Mouse (Mus musculus) heart, embryonic 10.5 days (tissue): Measurements from ENCODE around the gene Hist1h3f. TPM values are rescaled to one million over a fixed set of nuclear protein-coding genes. Genes with fewer than 3 reads are reported as not detected.
"Not testable (repeated sequence)": the region's sequence is repeated elsewhere in the genome, so short reads cannot be mapped to it uniquely, and the experiment has no call there.

Experiments used
- DNase-seq: peaks from one replicate; pipeline ENCODE4 v3.0.0-alpha.2; 2017; ENCODE audit warnings: low spot score
- H3K27ac ChIP-seq: fragments of 300-500 bp; sonication (generic); 2 replicates; pipeline ENCODE4 v1.5.1; 2016; ENCODE audit warnings: mild to moderate bottlenecking
- H3K27me3 ChIP-seq: fragments of 300-500 bp; sonication (generic); 2 replicates; pipeline ENCODE4 v1.6.1; 2016; ENCODE audit warnings: mild to moderate bottlenecking; ENCODE audit not compliant: poor library complexity, insufficient read depth, severe bottlenecking
- H3K36me3 ChIP-seq: fragments of 300-500 bp; sonication (generic); 2 replicates; pipeline ENCODE4 v1.6.1; 2016; ENCODE audit warnings: mild to moderate bottlenecking, moderate library complexity
- H3K4me1 ChIP-seq: fragments of 300-500 bp; sonication (generic); 2 replicates; pipeline ENCODE4 v1.6.1; 2016; ENCODE audit warnings: mild to moderate bottlenecking
- H3K4me3 ChIP-seq: fragments of 300-500 bp; sonication (generic); 2 replicates; pipeline ENCODE4 v1.5.1; 2016; ENCODE audit warnings: mild to moderate bottlenecking, moderate library complexity
- H3K9me3 ChIP-seq: fragments of 300-500 bp; sonication (generic); 2 replicates; pipeline ENCODE4 v1.6.1; 2016; ENCODE audit warnings: mild to moderate bottlenecking, moderate library complexity
- WGBS: fragments of 180-500 bp; shearing (Covaris S2); methylation state at CpG from one replicate; pipeline ENCODE4 v1.1.7; 2016; 5-methylcytosine and 5-hydroxymethylcytosine counted together
- polyA plus RNA-seq: library from polyadenylated mRNA; unstranded; fragments of >200 nt; fragmentation: Nextera tagmentation; extraction: Ambion mirVana; gene quantifications from 2 replicates; pipeline ENCODE4 v1.2.1, GENCODE M21; 2016

The Hist1h3f gene
- polyA plus RNA-seq, 1 experiment from 2014 or later, result 0.99 TPM

GRCm38 (mm10) chr13:23564482-23564881 lies 20.6 kb downstream of the Hist1h3f start:
- no peak for DNase-seq
- Histone ChIP-seq H3K4me3 (no peak overlapping the region), H3K27ac (peak overlapping the region; percentile 95), H3K9me3 (no peaks in the 10 kb centered on the region), H3K27me3 (no peaks in the 10 kb centered on the region), H3K4me1 (no peaks in the 10 kb centered on the region), H3K36me3 (no peaks in the 10 kb centered on the region)
- WGBS, result 87% methylated on average over 2 of the region's 2 CpGs

- H3K9me3 ChIP-seq, H3K36me3 ChIP-seq, H3K27me3 ChIP-seq, H3K4me1 ChIP-seq, DNase-seq: not testable (repeated sequence)
- 4% methylated on average over 27 of the region's 41 CpGs for WGBS
- Histone ChIP-seq H3K4me3 (peak overlapping the region; percentile 50), H3K27ac (peak overlapping the region; percentile 90)
These were observed 26.6 kb downstream of the Hist1h3f start for GRCm38 (mm10) chr13:23570261-23571021.

GRCm38 (mm10) chr13:23571022-23571503 lies 27.2 kb downstream of the Hist1h3f start, which contains the start of the genes Hist1h2ae and Hist1h2bg:
Gene Hist1h2ae (minus strand): TSS chr13:23571220.
Gene Hist1h2bg (plus strand): TSS chr13:23571396.
- Histone ChIP-seq H3K27me3 (no peaks in the 10 kb centered on the region), H3K9me3 (no peaks in the 10 kb centered on the region), H3K4me1 (no peaks in the 10 kb centered on the region; the same call in 1 of the 2 replicates), H3K27ac (peak within 1 kb of the TSS; percentile 90), H3K4me3 (peak within 1 kb of the TSS; percentile 58), H3K36me3 (no peaks in the 10 kb centered on the region)
- DNase-seq, result peak; percentile 89
- WGBS, result under 1% methylated on average over 18 of the region's 18 CpGs

GRCm38 (mm10) chr13:23571504-23572217 lies 27.8 kb downstream of the Hist1h3f start:
- 3% methylated on average over 16 of the region's 34 CpGs for WGBS
- H3K36me3 ChIP-seq, H3K27me3 ChIP-seq, DNase-seq, H3K9me3 ChIP-seq, H3K4me1 ChIP-seq: not testable (repeated sequence)
- peak overlapping the region; percentile 58 for H3K4me3 ChIP-seq
- H3K27ac ChIP-seq, result peak overlapping the region; percentile 90

- H3K27ac ChIP-seq, result peak overlapping the region; percentile 87
- H3K4me3 ChIP-seq, result peak overlapping the region; percentile 58
- H3K27me3 ChIP-seq, result no peaks in the 10 kb centered on the region
- WGBS, result 45% methylated on average over 2 of the region's 2 CpGs
- peaks cover 5% of the 10 kb centered on the region; the same call in 1 of the 2 replicates for H3K4me1 ChIP-seq
- no peaks in the 10 kb centered on the region for H3K36me3 ChIP-seq
- DNase-seq, result no peak
- no peaks in the 10 kb centered on the region for H3K9me3 ChIP-seq
These were observed 28.6 kb downstream of the Hist1h3f start for GRCm38 (mm10) chr13:23572218-23573033.

GRCm38 (mm10) chr13:23573034-23573897 lies 29.4 kb downstream of the Hist1h3f start:
- WGBS, result 13% methylated on average over 20 of the region's 20 CpGs
- not testable (repeated sequence) for DNase-seq

GRCm38 (mm10) chr13:23573898-23574524 lies 30.2 kb downstream of the Hist1h3f start, which contains the start of the genes Hist1h2bf and Hist1h2ad:
Gene Hist1h2bf (minus strand): TSS chr13:23574196.
Gene Hist1h2ad (plus strand): TSS chr13:23574381.
- Histone ChIP-seq H3K4me3 (peak within 1 kb of the TSS; percentile 59), H3K27ac (peak within 1 kb of the TSS; percentile 87)
- not testable (repeated sequence) for H3K9me3 ChIP-seq, H3K4me1 ChIP-seq, H3K27me3 ChIP-seq, H3K36me3 ChIP-seq
- DNase-seq, result peak; percentile 97
- under 1% methylated on average over 42 of the region's 42 CpGs for WGBS

More at GRCm38 (mm10) chr13:23573034-23573897, 29.4 kb downstream of the Hist1h3f start:
- Histone ChIP-seq H3K4me3 (peak overlapping the region; percentile 58), H3K27ac (peak overlapping the region; percentile 87)
- H3K9me3 ChIP-seq, H3K36me3 ChIP-seq, H3K27me3 ChIP-seq, H3K4me1 ChIP-seq: not testable (repeated sequence)

- Histone ChIP-seq H3K27ac (peak overlapping the region; percentile 87), H3K4me3 (peak overlapping the region; percentile 59)
- DNase-seq, H3K27me3 ChIP-seq, H3K36me3 ChIP-seq, H3K9me3 ChIP-seq, H3K4me1 ChIP-seq: not testable (repeated sequence)
- WGBS, result under 1% methylated on average over 12 of the region's 39 CpGs
These were observed 30.8 kb downstream of the Hist1h3f start for GRCm38 (mm10) chr13:23574546-23575170.

GRCm38 (mm10) chr13:23575271-23575851 lies 31.5 kb downstream of the Hist1h3f start, which contains the start of gene Hist1h3d:
Gene Hist1h3d (plus strand): TSS chr13:23575763.
- Histone ChIP-seq H3K9me3 (no peaks in the 10 kb centered on the region), H3K4me1 (peaks cover 5% of the 10 kb centered on the region; the same call in 1 of the 2 replicates), H3K27me3 (no peaks in the 10 kb centered on the region), H3K36me3 (no peaks in the 10 kb centered on the region), H3K4me3 (peak within 1 kb of the TSS; percentile 59), H3K27ac (peak within 1 kb of the TSS; percentile 90)
- under 1% methylated on average over 18 of the region's 18 CpGs for WGBS
- DNase-seq, result no peak

GRCm38 (mm10) chr13:23575864-23576313 lies 32.0 kb downstream of the Hist1h3f start:
- not testable (repeated sequence) for H3K27me3 ChIP-seq, H3K36me3 ChIP-seq, H3K9me3 ChIP-seq, H3K4me1 ChIP-seq, DNase-seq
- Histone ChIP-seq H3K27ac (peak overlapping the region; percentile 90), H3K4me3 (peak overlapping the region; percentile 59)
- WGBS, result under 1% methylated on average over 16 of the region's 40 CpGs
